ENCODE assay signal across 10 mouse cellular contexts in the genomic region with DNA sequence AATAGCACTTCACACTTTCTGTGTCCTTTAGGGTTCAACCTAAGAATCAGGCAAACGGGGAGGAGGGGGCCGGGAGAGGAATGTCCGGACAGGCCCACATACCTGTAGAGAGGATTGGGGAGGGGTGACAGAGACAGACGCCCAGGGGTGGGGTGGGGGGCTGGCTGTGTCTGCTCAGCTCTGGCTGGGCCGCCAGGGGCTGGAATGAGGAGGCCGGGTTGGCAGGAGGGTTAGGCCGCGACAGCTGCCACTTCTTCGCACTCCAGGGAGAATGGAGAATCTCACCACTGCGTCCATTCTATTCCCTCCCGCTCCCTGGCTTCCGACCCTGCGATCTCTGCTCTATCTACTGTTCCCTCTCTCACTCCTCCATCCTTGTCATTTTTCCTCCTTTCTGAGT. TPM values are rescaled to one million over a fixed set of nuclear protein-coding genes. Genes with fewer than 3 reads are reported as not detected.
DNase-seq lines count a peak whose midpoint lies in the region; ATAC-seq and TF ChIP-seq lines count a peak whose summit lies in the region.
"Had no signal": no experiment of that assay in that cellular context is flagged by ENCODE, and none has a peak within 500 bp of the region (broad histone marks: within the 10 kb centered on the region; RNA-seq: fewer than 3 reads in every experiment).

No protein-coding gene starts in this region.

- H3K9ac ChIP-seq in forebrain, embryonic 13.5 days, result no peak overlapping the region
- no peak overlapping the region for H3K9ac ChIP-seq in limb, embryonic 14.5 days (ENCODE audit: low read depth, low read length, severe bottlenecking)

- no peak overlapping the region for H3K27ac ChIP-seq in left cerebral cortex, adult 2 months
- no peak overlapping the region for H3K27ac ChIP-seq in forebrain, embryonic 13.5 days
- no peak overlapping the region for H3K27ac ChIP-seq in limb, embryonic 14.5 days (replicated peaks; ENCODE audit: low read depth, low read length)
- no peak overlapping the region for H3K27ac ChIP-seq in olfactory bulb, adult 2 months (ENCODE audit: insufficient read depth, low read depth, low read length)

- peaks cover 11% of the 10 kb centered on the region for H3K4me1 ChIP-seq in forebrain, embryonic 13.5 days
- H3K4me1 ChIP-seq in limb, embryonic 14.5 days (ENCODE audit: control insufficient read depth, insufficient read depth, low read length), result peaks cover 3% of the 10 kb centered on the region; the same call in 1 of the 2 replicates
- peaks cover 8% of the 10 kb centered on the region for H3K4me1 ChIP-seq in olfactory bulb, adult 2 months (ENCODE audit: control insufficient read depth, insufficient read depth, low read length)

- intact Hi-C loops in left cerebral cortex, adult 2 months (cut with DNase I), result no loop called here
- intact Hi-C loops in left cerebral cortex, postnatal 36 days (cut with DNase I), result no loop called here

- peak overlapping the region; percentile 45; the same call in 1 of the 2 replicates for H3K4me3 ChIP-seq in left cerebral cortex, adult 2 months
- H3K4me3 ChIP-seq in forebrain, embryonic 13.5 days, result peak overlapping the region; percentile 46
- peak overlapping the region; percentile 38 for H3K4me3 ChIP-seq in limb, embryonic 14.5 days (replicated peaks; ENCODE audit: low read length)
- peak overlapping the region; percentile 45 for H3K4me3 ChIP-seq in olfactory bulb, adult 2 months (ENCODE audit: insufficient read depth, low read depth, low read length)

- no peak for TF ChIP-seq POLR2A in limb, embryonic 14.5 days (IDR thresholded peaks at IDR 0.05; ENCODE audit: borderline replicate concordance, extremely low read depth, insufficient read depth, insufficient read length)
- TF ChIP-seq POLR2A in olfactory bulb, adult 2 months (IDR thresholded peaks at IDR 0.05; ENCODE audit: insufficient read depth, low read depth, low read length), result no peak

- H3K9me3 ChIP-seq in forebrain, embryonic 13.5 days (replicated peaks), result no peaks in the 10 kb centered on the region
- no peaks in the 10 kb centered on the region for H3K9me3 ChIP-seq in limb, embryonic 14.5 days (ENCODE audit: control insufficient read depth, low read length)

- ATAC-seq in forebrain, embryonic 13.5 days, result no peak
- ATAC-seq in limb, embryonic 14.5 days (ENCODE audit: low FRiP score, low read depth), result no peak
- ATAC-seq: Patski had no signal

- peak overlapping the region; percentile 80 for H3K4me2 ChIP-seq in forebrain, embryonic 13.5 days
- peak overlapping the region; percentile 71 for H3K4me2 ChIP-seq in limb, embryonic 14.5 days (replicated peaks; ENCODE audit: low read depth, low read length, severe bottlenecking)

- WGBS in forebrain, embryonic 13.5 days, result 2% methylated on average over 13 of the region's 13 CpGs
- WGBS in limb, embryonic 14.5 days, result 3% methylated on average over 12 of the region's 13 CpGs
- WGBS in olfactory bulb, adult 2 months, result 16% methylated on average over 13 of the region's 13 CpGs

- H3K36me3 ChIP-seq in forebrain, embryonic 13.5 days (ENCODE audit: poor library complexity, severe bottlenecking), result no peaks in the 10 kb centered on the region
- no peaks in the 10 kb centered on the region for H3K36me3 ChIP-seq in limb, embryonic 14.5 days (ENCODE audit: control insufficient read depth, insufficient read depth, low read length)

- peaks cover 94% of the 10 kb centered on the region for H3K27me3 ChIP-seq in forebrain, embryonic 13.5 days
- H3K27me3 ChIP-seq in limb, embryonic 14.5 days (ENCODE audit: control insufficient read depth, insufficient read depth, low read length), result peaks cover 68% of the 10 kb centered on the region

- DNase-seq in left cerebral cortex, adult 2 months (ENCODE audit: extremely low spot score in 1 of 2, low spot score in 2 of 2), result no peak
- DNase-seq in left cerebral cortex, postnatal 36 days (ENCODE audit: low spot score in 2 of 2), result no peak
- DNase-seq in limb, embryonic 14.5 days (ENCODE audit: low spot score), result no peak
- DNase-seq in gastrocnemius, postnatal 25 days, result no peak
- no peak for DNase-seq in frontal cortex, postnatal 25 days (ENCODE audit: low spot score in 2 of 2)
- DNase-seq in layer of hippocampus, adult 9-10 months (ENCODE audit: low spot score), result no peak
- DNase-seq: kidney, adult 8-10 months had no signal

- no peak for TF ChIP-seq CTCF in left cerebral cortex, adult 2 months (IDR thresholded peaks at IDR 0.05)
- no peak for TF ChIP-seq CTCF in olfactory bulb, adult 2 months (IDR thresholded peaks at IDR 0.05; ENCODE audit: insufficient read depth, low read depth, low read length)

RNA-seq across cellular contexts. Expression of gene Wnt10a, which starts 7.8 kb away (rescaled TPM):
- 10 to 100 TPM; 15.0 to 18.2 TPM for total RNA-seq in left cerebral cortex, adult 2 months (2021)
- 10 to 100 TPM in 1 of 2 experiments, 1 to 10 TPM in 1; 8.5 to 12.7 TPM for total RNA-seq in left cerebral cortex, postnatal 36 days (2021)
- 0.29 and 0.63 TPM in 2 replicates for polyA plus RNA-seq in forebrain, embryonic 13.5 days (2015; fragmentation: Nextera tagmentation; extraction: Ambion mirVana)
- 3.8 and 4.7 TPM in 2 replicates for polyA plus RNA-seq in limb, embryonic 14.5 days (2012; rRNA removed)
- polyA plus RNA-seq in limb, embryonic 14.5 days (2014; fragmentation: Nextera tagmentation; extraction: Ambion mirVana), result 8.3 and 9.3 TPM in 2 replicates
- not detected in 2 replicates for polyA plus RNA-seq in olfactory bulb, adult 2 months (2012; ENCODE audit: insufficient read depth, insufficient read length, low replicate concordance, missing spikeins)
- total RNA-seq in gastrocnemius, postnatal 25 days (2021), result not detected
- polyA plus RNA-seq: Patski had no signal

RNA-seq across cellular contexts. Expression of gene Wnt6, which starts 11.9 kb away (rescaled TPM):
- 1 to 10 TPM; 2.1 to 4.7 TPM for total RNA-seq in left cerebral cortex, adult 2 months (2021)
- total RNA-seq in left cerebral cortex, postnatal 36 days (2021), result 1 to 10 TPM; 1.4 to 4.0 TPM
- polyA plus RNA-seq in forebrain, embryonic 13.5 days (2015; fragmentation: Nextera tagmentation; extraction: Ambion mirVana), result 0.73 and 0.92 TPM in 2 replicates
- 39.9 and 42.8 TPM in 2 replicates for polyA plus RNA-seq in limb, embryonic 14.5 days (2012; rRNA removed)
- 51.8 and 54.3 TPM in 2 replicates for polyA plus RNA-seq in limb, embryonic 14.5 days (2014; fragmentation: Nextera tagmentation; extraction: Ambion mirVana)
- polyA plus RNA-seq in olfactory bulb, adult 2 months (2012; ENCODE audit: insufficient read depth, insufficient read length, low replicate concordance, missing spikeins), result not detected in 2 replicates
- total RNA-seq in gastrocnemius, postnatal 25 days (2021), result under 1 TPM; 0.46 TPM
- polyA plus RNA-seq: Patski had no signal

RNA-seq across cellular contexts. Expression of gene Prkag3, which starts 34.5 kb away (rescaled TPM):
- not detected for total RNA-seq in left cerebral cortex, adult 2 months (2021)
- total RNA-seq in left cerebral cortex, postnatal 36 days (2021), result under 1 TPM in 1 of 2 experiments, not detected in 1; 0.14 TPM
- polyA plus RNA-seq in forebrain, embryonic 13.5 days (2015; fragmentation: Nextera tagmentation; extraction: Ambion mirVana), result not detected in 2 replicates
- 4.3 and 5.1 TPM in 2 replicates for polyA plus RNA-seq in limb, embryonic 14.5 days (2012; rRNA removed)
- polyA plus RNA-seq in limb, embryonic 14.5 days (2014; fragmentation: Nextera tagmentation; extraction: Ambion mirVana), result 1.4 and 2.5 TPM in 2 replicates
- polyA plus RNA-seq in olfactory bulb, adult 2 months (2012; ENCODE audit: insufficient read depth, insufficient read length, low replicate concordance, missing spikeins), result not detected in 2 replicates
- 10 to 100 TPM; 54.4 to 93.4 TPM for total RNA-seq in gastrocnemius, postnatal 25 days (2021)
- polyA plus RNA-seq: Patski had no signal

Comparison
In these comparisons a context has a peak if more than half of its experiments do, and no peak if none do; other contexts are left out.
1. RNA of gene Wnt10a, which starts 7.8 kb away (total RNA-seq): 15.0 to 18.2 TPM in left cerebral cortex, adult 2 months and 8.5 to 12.7 TPM in left cerebral cortex, postnatal 36 days; not detected in gastrocnemius, postnatal 25 days; every median in the first group is over 4 times any median in the second.
2. RNA of gene Prkag3, which starts 34.5 kb away (total RNA-seq): 54.4 to 93.4 TPM in gastrocnemius, postnatal 25 days; 0.14 TPM in left cerebral cortex, postnatal 36 days and not detected in left cerebral cortex, adult 2 months; every median in the first group is over 10 times any median in the second.
3. Peak in every context shown above with its lines, with median percentiles within 50 percentile points of each other: H3K4me3 ChIP-seq.